Mouse (Mus musculus): Measurements from ENCODE around the gene Bmpr2.
"Not testable (repeated sequence)": the region's sequence is repeated elsewhere in the genome, so short reads cannot be mapped to it uniquely, and the experiment has no call there.

The Bmpr2 gene

DNA sequence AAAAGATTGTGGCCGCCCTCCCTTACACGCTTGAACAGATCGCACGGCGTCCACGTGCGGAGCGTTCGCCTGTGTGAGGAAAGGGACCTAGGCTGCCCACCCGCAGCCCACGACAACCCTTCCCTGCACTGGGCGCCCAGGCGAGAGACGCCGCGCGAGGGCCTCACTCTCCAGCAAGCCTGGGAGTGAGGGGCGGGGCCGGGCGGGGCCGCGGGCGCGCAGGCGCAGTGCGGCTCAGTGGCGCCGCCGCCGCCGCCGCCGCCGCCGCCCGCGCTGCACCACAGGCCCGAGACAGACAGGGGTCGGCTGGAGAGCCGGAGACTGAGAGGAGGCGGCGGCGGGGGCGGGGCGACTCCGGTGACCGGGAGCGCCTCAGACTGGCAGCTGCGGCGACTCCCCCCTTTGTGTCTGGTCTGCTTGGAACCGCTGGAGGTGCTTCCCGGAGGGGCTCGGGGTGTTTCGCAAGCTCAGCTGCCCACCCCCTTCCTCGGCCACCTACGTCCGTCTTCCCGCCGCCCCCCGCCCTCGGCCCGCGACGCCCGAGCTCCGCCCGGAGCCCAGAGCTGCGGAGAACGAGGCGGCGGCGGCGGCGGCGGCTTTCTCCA, at the start of gene Bmpr2:
Bmpr2 (plus strand) TSS at position 237 of the 605 bp plus-strand sequence.
- DNase-seq: peak; percentile 91 to 96

DNA sequence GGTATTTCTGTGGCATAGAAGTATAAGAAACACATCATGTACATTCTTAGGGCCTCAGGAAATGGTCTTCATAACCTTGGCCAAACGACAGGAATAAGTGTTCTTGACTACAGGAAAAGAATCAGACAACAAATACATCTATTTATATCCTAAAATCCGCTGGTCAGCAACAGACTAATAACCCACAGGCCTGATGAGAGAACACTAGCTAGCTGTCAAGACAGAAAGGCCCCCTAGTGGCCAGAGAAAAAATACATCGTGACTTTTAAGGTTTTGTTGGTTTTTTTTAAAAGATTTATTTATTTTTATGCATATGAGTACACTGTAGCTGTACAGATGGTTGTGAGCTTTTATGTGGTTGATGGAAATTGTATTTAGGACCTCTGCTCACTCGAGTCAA, 43.3 kb upstream of the Bmpr2 start:
- peak in 1 of 2 experiments; percentile 30 for DNase-seq

DNA sequence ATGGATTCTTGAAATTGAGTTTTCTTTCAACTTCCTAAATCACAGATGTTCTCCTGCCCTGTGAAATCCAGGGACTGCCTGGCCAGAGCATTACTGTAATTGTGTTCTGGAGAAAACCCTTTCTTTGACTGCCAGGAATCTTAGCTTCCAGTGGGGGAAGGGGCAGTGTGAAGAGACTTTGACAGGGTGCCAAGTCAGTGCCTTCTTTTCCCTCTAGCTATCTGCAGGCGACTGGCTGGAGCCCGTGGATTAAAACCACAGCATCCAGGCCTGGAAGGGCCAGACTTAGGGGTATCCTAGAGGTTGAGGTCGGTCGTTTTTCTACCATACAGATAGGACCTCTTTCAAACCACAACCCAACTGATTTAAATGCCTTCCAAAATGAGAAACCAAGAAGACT, 37.5 kb upstream of the Bmpr2 start:
- peak; percentile 52 to 59 for DNase-seq

DNA sequence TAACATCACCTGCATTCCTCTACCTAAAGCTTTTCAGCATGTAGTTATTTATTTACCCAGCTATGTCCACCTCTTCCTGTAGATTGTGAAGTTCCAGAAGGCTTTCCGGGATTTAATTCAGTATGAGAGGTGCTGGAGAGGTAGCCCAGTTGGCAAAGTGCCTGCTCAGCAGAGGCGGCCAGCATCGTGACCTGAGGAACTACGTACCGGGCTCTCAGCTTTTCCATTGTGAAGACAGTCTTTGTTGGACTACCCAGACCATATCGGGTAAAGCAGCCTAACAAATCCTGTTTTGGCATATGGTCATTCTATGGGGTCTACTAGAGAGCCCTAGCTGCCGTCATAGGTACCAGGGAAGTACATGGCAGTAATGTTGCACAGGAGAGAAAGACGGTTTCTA, 33.1 kb upstream of the Bmpr2 start:
- peak; percentile 39 to 62 for DNase-seq

DNA sequence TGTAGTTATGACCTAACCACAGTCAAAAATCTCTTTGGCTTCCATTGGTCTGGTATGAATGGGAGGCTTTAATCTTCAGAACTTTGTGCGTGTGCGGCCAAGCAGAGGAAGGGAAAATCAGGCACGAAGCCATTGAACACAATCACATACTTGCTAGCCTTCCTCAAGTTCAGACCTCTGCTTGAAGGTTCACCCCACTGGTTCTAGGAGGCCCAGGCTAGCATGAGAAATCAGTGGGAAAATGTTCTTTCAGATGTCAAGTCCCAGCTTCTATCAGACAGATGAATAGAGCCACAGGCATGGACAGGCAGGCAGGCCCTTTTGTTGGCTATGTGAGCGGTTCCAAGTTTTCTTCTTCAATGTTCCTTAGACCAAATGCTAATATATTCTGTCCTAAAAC, 32.5 kb upstream of the Bmpr2 start:
- no peak for DNase-seq

DNA sequence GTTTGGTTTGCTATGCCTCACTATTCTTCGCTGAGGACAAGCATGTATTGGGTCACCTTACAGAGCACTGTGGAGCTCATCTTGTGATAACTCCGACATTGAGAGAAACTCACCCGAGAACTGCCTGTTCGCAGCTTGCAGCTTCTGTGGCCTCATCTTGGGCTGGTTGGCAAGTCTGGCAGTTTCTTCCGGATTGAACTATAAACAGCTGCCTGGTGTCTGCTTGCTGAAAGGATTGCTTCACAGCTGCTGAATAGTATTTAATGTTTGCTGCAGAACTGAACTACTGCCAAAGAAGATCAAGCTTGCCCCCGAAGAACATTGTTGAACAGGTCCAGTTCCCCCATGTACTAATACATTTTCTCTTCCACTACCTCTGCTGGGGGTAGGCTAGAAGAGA, 29.1 kb upstream of the Bmpr2 start:
- DNase-seq: peak; percentile 34 to 66

DNA sequence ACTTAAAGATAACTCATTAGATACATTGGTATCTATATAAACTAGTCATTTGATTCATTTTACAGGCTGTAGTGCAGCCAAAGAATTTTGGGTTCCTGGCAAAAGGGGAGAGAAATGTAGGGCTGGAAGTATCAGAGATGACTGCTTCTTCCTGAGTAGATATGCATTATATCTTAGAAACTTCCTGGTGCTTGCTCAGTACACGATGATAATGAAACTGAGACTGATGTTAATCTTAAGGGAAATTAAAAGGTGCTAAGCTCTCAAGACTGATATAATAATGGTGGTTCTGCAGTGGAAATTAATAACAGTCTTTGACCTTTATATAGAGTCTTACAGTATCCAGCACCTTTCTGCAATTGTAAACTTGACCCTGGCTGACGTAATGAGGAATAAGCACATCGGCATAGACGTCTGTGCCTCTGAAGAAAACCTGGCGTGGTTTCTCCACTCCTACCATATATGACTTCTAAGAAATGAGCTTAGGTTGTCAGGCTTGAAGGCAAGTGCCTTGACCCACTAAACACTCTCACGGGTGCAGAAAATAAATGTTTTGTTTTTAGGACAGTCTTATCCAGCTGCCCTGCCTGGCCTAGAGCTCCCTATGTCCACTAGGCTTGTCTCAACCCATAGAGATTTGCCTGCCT, 24.3 kb upstream of the Bmpr2 start:
- no peak for DNase-seq

DNA sequence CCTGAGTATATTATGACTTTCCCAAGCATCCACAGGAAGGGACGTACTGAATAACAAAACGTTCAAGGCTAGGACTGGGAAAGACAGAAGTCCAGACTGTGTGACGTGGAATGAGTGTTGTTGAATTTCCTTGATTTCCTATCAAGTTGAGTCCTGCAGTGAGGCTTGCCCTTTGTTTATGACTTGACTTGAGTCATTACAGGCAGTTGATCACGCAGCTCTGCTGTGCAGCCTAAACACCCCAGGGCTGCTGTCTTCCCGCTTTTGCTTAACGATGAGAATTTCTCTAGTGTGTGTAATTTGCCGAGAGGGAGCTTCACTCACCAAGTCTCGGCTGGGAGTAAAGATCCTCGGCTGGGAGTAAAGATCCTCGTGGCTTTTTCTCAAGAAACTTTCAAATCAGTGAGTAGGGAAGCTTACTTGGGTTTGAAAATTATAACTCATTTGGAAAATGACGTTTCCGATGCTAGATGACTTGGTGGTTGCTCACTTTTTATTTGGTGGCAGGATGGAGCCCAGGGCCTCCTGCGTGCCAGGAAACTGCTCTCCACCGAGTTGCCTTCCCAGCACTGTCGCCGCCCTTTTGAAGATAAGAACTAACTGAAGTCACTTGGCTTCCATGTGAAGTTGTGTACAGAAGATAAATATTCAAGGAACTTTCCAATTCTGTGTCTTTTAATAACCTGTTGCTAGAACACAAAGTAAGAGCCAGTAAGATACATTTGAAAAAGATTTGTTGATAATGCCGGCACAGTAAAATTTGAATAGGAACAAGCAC, 23.4 kb upstream of the Bmpr2 start:
- DNase-seq: peak; percentile 47 to 61

DNA sequence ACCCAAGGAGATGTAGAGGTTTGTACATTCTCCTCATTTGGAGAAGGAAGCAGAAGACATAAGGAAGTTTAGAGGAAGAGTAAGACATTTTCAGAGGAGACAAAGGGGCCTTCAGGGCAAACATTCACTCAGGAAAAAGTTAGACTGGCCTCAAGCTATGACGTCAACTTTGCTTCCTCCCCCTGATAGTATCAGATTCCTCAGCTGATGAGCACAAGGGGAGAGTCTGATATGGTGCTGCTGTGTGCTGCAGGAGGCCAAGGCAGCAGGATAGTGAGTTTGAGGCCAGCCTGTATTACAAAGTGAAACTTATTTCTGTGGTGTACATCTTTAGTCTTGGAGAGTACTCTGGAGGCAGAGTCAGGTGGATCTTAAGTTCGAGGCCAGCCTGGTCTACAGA, 14.2 kb upstream of the Bmpr2 start:
- DNase-seq: peak in 1 of 2 experiments; percentile 23

DNA sequence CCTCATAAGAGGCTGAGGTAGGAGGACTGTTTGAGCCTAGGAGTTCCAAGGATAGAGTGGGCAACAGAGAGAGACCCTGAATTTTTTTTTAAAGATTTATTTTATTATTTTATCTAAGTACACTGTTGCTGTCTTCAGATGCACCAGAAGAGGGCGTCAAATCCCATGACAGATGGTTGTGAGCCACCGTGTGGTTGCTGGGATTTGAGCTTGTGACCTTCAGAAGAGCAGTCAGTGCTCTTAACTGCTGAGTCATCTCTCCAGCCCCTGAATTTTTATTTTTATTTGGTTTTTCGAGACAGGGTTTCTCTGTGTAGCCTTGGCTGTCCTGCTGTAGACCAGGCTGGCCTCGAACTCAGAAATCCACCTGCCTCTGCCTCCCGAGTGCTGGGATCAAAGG, 13.5 kb upstream of the Bmpr2 start:
- not testable (repeated sequence) for DNase-seq

DNA sequence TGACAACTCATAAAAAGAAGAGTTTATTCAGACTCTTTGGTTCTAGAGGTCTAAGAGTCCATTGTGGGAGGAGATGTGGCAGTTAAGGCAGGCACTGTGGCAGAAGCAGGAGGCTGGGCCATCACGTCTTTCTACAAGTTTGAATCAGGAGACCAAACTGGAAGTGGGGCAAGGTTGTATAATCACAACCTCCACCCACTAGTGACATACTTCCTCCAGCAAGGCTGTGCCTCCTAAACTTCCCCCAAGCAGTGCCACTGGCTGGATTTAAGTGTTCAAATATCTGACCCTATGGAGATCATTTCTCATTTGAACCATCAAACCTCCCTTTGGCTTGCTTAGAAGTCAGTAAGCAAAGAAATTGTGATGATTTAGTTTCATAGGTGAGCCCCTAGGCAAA, 7.9 kb upstream of the Bmpr2 start:
- DNase-seq: no peak

DNA sequence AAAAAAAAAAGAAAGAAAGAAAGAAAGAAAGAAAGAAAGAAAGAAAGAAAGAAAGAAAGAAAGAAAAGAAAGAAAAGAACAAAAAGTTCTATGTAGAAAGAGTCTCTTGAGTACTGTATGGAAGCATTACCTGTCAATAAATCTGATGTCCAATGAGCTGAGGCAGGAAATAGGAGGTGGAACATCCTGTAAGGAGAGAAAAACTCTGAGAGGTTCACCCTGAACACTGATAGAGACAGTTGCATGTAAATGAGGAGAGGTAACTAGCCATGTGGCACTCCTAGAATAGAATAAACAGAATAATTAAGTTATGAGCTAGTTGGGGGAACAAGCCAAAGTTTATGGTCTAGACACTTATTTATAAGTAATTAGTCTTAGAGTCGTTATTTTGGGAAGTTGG, 4.9 kb upstream of the Bmpr2 start:
- no peak for DNase-seq

DNA sequence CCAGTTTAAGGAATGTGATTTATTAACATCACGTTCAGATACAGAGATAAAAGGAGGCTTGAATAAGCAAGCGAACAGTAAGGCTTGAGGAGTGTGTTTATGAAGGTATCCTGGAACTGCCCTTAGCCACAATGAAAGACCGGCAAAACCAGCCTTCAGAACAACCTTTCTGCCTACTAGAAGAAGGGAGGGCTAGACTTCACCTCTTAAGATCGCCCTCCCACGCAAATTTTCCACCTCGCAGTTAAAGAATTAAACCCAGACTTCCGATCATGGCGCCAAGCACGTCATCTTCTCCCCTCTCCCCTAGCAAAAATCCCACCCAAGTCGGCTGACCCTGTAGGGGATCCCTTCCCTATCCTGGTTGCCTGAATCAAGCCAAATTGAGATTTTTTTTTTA, 992 bp upstream of the Bmpr2 start:
- DNase-seq: peak; percentile 32 to 39

DNA sequence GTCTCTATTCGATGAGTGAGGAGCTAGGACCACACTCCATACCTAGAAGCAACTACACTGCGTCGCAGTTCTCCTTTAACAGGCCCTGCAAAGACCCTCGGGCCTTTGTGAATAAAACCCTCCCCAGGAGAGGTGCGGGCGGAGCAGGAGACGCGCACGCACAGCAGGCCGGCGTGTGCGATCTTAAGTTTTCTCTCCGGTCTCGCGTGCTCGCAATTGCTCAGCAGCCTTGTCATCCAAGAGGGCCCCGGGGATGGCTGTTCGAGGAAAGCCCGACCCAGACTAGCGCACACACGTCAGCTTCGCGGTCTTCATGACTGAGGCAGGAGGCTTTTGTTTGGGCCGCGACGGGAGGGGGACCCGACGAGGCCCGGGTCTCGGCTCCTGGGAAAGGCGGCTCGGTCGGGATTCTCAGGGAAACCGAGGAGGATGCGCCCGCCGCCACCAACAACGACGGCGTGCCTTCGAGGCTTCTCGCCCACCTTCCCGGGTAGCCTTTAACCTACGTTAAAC, 493 bp upstream of the Bmpr2 start:
- peak in 1 of 2 experiments; percentile 70 for DNase-seq

DNA sequence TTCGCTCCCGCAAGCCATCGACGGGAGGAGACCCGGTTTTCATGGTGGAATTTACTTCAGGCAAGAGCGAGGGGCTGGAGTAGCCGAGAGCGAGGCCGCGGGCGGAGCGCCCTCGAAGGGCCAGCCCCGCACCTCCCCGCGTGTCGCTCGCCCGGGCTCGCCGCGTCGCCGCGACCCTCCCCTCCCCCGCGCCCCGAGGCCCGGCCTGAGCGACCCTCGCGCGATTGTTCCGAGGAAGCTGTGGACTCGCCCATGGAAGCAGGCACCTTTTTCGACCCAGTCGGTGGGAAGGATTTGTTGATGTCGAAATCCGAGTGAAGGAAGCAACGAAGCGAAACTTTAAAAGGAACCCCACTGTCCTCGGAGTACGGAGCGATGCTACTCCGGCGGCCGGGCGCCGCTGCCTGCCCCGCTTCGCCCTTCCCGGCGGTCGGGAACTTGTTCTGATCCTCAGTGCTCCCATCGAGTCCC, 616 bp downstream of the Bmpr2 start:
- no peak for DNase-seq

DNA sequence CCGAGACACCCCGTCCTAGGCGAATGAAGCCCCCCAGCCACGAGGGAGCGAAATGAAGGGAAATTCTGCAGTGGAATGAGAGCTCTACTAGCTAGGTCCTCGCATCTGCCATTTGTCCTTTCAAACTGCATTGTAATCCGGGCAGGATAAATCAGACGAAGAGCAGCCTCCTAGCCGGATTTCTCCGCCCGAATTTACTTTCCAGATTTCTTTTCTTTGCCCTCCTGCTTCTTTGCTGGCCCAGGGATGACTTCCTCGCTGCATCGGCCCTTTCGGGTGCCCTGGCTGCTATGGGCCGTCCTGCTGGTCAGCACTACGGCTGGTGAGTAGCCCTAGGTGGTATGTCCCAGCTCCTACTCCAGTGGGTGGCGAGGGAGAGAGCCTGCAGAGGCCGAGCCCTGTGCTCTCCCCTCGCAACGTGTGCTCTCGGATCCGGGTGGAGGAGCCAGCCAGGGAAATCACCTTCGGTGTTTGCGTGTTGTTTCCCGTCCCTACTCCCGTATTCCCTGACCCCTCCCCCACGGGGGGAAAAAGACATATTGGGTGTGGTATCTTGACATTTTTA, 1.3 kb downstream of the Bmpr2 start:
- peak; percentile 52 to 59 for DNase-seq

DNA sequence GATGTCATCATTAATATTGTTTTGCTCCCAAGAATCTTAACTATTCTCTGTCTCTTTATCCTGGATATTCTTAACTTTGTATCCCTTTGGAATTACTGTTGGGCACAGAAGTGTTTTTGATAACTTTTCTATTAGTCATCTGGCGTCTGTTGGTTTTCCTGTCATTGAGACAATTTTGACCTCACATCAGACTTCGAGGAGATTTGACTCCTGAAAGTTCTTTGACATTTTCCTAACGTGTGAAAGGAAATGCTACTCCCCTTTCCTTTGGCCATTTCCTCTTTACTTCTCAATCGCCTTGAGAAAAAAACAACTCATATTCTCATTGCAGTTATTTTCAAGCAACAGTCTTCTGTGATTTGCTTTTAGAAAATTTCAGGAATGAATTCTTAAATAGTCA, 2.1 kb downstream of the Bmpr2 start:
- no peak for DNase-seq

DNA sequence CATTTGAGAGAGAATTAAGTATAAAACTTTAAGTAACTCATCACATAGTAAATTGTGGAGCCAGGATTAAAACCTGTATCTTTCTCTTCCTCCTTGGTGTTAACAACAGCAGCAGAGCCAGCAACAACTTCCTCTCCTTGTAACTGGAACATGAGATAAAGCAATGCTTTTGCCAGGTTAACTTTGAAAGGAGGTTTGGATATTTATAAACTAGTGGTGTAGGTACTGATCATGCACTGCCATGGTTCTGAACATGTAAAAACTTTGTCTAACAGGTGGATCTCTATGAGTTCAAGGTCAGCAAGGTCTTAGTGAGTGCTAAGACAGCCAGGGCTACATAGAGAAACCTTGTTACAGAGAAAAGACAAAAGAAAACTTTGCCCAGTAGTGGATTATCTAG, 3.4 kb downstream of the Bmpr2 start:
- no peak for DNase-seq

DNA sequence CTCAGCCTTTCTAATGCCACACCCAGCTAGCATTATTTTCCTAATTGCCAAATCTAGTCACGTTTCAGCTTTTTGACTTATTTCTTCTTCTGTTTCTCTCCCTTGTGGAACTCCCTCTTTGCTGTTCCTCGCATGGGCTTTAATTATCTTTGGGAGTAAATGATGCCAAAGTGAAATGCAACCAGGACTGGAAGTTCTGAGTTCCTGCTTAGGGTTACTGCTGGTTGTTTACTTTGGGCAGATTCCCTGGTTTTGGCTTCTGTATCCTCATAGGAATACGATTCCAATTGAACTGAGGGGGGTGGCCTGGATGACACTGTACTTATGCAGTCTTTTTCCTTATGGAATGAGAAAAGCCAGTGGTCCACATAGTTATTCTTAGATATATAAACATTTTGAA, 8.7 kb downstream of the Bmpr2 start:
- no peak for DNase-seq

DNA sequence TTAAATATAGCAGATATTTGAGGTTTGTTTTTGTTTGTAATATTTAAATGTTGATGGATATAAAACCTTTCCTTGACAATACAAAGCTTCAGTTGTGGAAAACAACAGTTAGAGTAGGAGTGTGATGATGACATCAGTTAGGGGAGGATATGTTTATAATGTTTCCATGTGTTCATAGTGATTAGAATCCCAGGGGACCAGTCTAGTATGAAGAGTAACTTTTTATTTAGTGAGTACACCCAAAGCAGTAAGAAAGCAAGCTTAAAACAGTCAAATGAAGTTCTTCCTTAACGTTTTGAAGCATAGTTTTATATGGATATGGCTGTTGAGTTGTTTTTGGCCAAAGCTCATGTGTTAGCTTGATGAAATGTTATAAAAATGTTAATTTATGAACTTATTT, 17.9 kb downstream of the Bmpr2 start:
- DNase-seq: no peak

DNA sequence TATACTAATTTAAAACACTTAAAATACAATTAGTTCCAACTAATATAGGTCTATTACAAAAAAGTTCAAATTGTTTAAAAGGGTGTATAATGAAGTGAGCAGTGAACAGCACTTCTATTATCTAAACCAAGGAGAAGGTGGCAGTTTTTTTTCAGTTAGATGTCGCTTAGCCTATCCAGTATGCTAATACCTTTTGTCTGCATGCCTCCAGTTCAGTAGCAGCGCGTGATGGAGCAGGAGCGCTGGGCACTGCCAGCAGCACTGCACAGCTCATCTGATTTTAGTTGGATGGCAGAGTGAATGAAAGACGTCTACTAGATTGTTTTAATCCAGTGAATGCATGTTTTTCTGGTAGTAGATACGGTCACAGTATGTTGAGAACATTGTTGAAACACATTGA, 25.8 kb downstream of the Bmpr2 start:
- DNase-seq: no peak

DNA sequence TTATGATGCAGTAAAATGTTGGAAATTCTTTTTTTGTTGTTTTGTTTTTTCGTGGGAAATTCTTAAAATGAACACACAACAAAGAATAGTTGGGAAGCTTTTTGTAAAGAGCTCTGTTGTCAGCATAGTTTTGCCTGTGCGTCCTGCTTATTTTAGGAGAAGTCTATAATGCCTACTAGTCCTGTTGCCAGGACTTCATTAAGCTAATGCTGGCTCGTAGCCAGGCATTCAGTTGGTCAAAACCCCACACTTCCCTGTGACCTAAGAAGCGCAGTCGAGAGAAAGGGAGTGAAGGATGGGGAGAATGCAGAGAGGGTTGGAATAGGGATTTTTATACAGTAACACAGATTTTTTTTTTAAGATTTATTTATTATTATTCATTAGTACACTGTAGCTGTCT, 26.5 kb downstream of the Bmpr2 start:
- peak; percentile 21 to 24 for DNase-seq

DNA sequence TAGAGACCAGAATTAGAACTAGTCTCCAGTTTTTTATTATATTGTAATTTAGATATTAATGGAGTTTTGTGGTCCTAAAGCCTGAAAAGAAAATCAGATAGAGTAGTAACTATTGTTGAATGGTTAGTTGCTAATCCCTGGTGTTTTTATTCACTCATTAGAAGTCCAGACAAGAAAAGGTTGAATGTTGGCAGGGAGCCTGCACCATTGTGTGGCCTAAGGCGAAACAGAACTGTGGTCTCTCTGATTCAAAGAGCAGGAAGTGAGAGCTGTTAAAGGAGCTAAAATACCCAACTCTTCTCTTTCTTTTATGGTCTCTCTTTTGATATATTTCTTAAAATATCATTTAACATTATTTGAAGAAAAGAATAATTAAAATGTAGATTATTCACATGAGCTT, 32.1 kb downstream of the Bmpr2 start:
- peak; percentile 42 to 49 for DNase-seq

DNA sequence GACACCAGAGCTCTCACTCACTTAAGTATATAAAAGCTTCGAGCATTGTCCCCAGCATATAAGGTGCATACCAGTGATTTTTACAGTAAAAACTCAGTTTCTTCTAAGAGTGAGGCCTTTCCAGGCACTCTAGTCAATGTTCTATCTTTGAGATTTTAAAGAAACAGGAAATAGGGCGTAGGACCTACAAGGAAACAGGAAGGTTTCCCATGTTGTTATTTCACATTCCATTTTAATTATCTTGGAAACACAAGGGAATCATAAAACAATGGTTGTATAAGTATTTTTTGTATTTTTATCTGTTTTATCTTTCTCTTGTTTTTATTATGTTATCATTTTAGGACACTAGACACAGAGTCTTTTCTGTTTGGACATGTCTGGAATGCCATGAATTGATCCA, 34.7 kb downstream of the Bmpr2 start:
- DNase-seq: no peak

Data from lung, postnatal 4 days (tissue).